Mouse (Mus musculus) lung, postnatal 0 days (tissue): ENCODE results near the gene Atp6v1g2. TPM values are rescaled to one million over a fixed set of nuclear protein-coding genes. Genes with fewer than 3 reads are reported as not detected.

Experiments used
- ATAC-seq: fragments of 200-750 bp; cut with Nextera tagmentation; 2 replicates; pipeline ENCODE4 v1.8.0; 2017; ENCODE audit warnings: moderate library complexity
- DNase-seq: peaks from one replicate; pipeline ENCODE4 v3.0.0-alpha.2; 2016; ENCODE audit warnings: low spot score
- H3K27ac ChIP-seq: fragments of 300-500 bp; sonication (generic); 2 replicates; pipeline ENCODE4 v1.5.1; 2014; ENCODE audit warnings: antibody characterized with exemption, mild to moderate bottlenecking, low read length, mixed read lengths
- H3K27me3 ChIP-seq: fragments of 300-500 bp; sonication (generic); replicated peaks from 2 replicates; pipeline ENCODE4 v1.6.1; 2014; ENCODE audit warnings: low read length, mixed read lengths; ENCODE audit not compliant: insufficient read depth
- H3K36me3 ChIP-seq: fragments of 300-500 bp; sonication (generic); 2 replicates; pipeline ENCODE4 v1.6.1; 2014; ENCODE audit warnings: low read length, mixed read lengths; ENCODE audit not compliant: insufficient read depth
- H3K4me1 ChIP-seq: fragments of 300-500 bp; sonication (generic); 2 replicates; pipeline ENCODE4 v1.6.1; 2014; ENCODE audit warnings: antibody characterized with exemption, low read depth, low read length, mixed read lengths; ENCODE audit not compliant: insufficient read depth
- H3K4me2 ChIP-seq: fragments of 300-500 bp; sonication (generic); replicated peaks from 2 replicates; pipeline ENCODE4 v1.6.1; 2014; ENCODE audit warnings: low read depth, mild to moderate bottlenecking, low read length, moderate library complexity, mixed read lengths
- H3K4me3 ChIP-seq: fragments of 300-500 bp; sonication (generic); 2 replicates; pipeline ENCODE4 v1.5.1; 2014; ENCODE audit warnings: low read depth, low read length
- H3K9ac ChIP-seq: fragments of 300-500 bp; sonication (generic); replicated peaks from 2 replicates; pipeline ENCODE4 v1.6.1; 2014; ENCODE audit warnings: low read depth, mild to moderate bottlenecking
- H3K9me3 ChIP-seq: fragments of 300-500 bp; sonication (generic); 2 replicates; pipeline ENCODE4 v1.6.1; 2016; ENCODE audit warnings: low read length, mixed read lengths
- CTCF ChIP-seq: IDR thresholded peaks from 2 replicates; pipeline ENCODE4 v1.5.1; 2016; ENCODE audit warnings: antibody characterized with exemption, mild to moderate bottlenecking
- EP300 ChIP-seq: IDR thresholded peaks from 2 replicates; pipeline ENCODE4 v1.6.1; 2016; ENCODE audit warnings: antibody characterized with exemption, mild to moderate bottlenecking, control low read depth
- WGBS: fragments of 180-500 bp; shearing (Covaris S2); extraction: QIAGEN DNeasy Blood & Tissue Kit; methylation state at CpG from one replicate; pipeline ENCODE4 v1.1.7; 2014; 5-methylcytosine and 5-hydroxymethylcytosine counted together
- polyA plus RNA-seq: library from polyadenylated mRNA; unstranded; fragments of >200 nt; fragmentation: Nextera tagmentation; extraction: Ambion mirVana; gene quantifications from 2 replicates; pipeline ENCODE4 v1.2.1, GENCODE M21; 2015

Gene Atp6v1g2
- polyA plus RNA-seq, 1 experiment from 2014 or later = 4.7 TPM

GRCm38 (mm10) chr17:35245731-35246623, 12.5 kb downstream of the Atp6v1g2 start:
- ATAC-seq = no peak
- no peaks in the 10 kb centered on the region for H3K27me3 ChIP-seq
- peaks cover 47% of the 10 kb centered on the region for H3K36me3 ChIP-seq
- peak overlapping the region; percentile 47; the same call in 1 of the 2 replicates for H3K27ac ChIP-seq
- WGBS = 67% methylated on average over 15 of the region's 15 CpGs
- no peaks in the 10 kb centered on the region for H3K9me3 ChIP-seq
- peaks cover 15% of the 10 kb centered on the region for H3K4me1 ChIP-seq
- peak; percentile 67 for DNase-seq
- no peak for TF ChIP-seq EP300
- TF ChIP-seq CTCF = peak; percentile 65
- no peak overlapping the region for H3K4me3 ChIP-seq
- no peak overlapping the region for H3K4me2 ChIP-seq
- H3K9ac ChIP-seq = no peak overlapping the region

DNA sequence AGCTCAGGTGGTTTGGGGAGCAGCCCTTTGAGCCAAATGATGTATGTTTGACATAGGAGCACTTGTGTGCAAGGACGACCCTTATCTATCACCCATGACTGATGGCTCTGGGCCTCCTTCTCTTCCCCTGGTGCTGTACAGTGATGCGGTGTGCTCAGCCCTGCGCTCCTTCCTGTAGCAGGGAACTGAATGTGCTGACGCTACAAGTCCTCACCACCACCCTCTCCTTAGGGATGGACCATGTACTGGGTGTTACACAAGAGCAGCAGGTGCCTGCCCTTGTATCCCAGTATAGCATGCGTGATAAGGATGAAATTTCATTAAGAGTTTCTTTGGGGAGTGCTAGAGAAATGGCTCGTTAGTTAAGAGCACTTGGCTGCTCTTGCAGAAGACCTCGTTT, 13.7 kb downstream of the Atp6v1g2 start:
- TF ChIP-seq CTCF (no peak), EP300 (no peak)
- no peak overlapping the region for H3K9ac ChIP-seq
- ATAC-seq (0 out of 2 replicates have a peak, but pooled peaks have one; percentile 18), DNase-seq (peak; percentile 44)
- H3K9me3 ChIP-seq = no peaks in the 10 kb centered on the region
- H3K27me3 ChIP-seq = no peaks in the 10 kb centered on the region
- H3K27ac ChIP-seq = no peak overlapping the region
- H3K4me3 ChIP-seq = no peak overlapping the region
- H3K4me1 ChIP-seq = peaks cover 14% of the 10 kb centered on the region
- H3K36me3 ChIP-seq = peaks cover 47% of the 10 kb centered on the region
- no peak overlapping the region for H3K4me2 ChIP-seq
- WGBS = 54% methylated on average over 6 of the region's 7 CpGs

- no peaks in the 10 kb centered on the region for H3K27me3 ChIP-seq
- WGBS = 76% methylated on average over 14 of the region's 14 CpGs
- 0 out of 2 replicates have a peak overlapping the region, but pooled peaks have one; percentile 10 for H3K27ac ChIP-seq
- peaks cover 52% of the 10 kb centered on the region for H3K36me3 ChIP-seq
- H3K9me3 ChIP-seq = no peaks in the 10 kb centered on the region
- no peak for DNase-seq
- no peak overlapping the region for H3K9ac ChIP-seq
- peaks cover 8% of the 10 kb centered on the region for H3K4me1 ChIP-seq
- no peak overlapping the region for H3K4me2 ChIP-seq
- ATAC-seq = no peak
- no peak overlapping the region for H3K4me3 ChIP-seq
- TF ChIP-seq EP300 (no peak), CTCF (no peak)
Observed at GRCm38 (mm10) chr17:35248986-35249385, 15.5 kb downstream of the Atp6v1g2 start.

- Histone ChIP-seq H3K9ac (no peak overlapping the region), H3K4me3 (no peak overlapping the region), H3K36me3 (peaks cover 48% of the 10 kb centered on the region), H3K9me3 (no peaks in the 10 kb centered on the region), H3K4me1 (peaks cover 6% of the 10 kb centered on the region; the same call in 1 of the 2 replicates), H3K27ac (no peak overlapping the region), H3K27me3 (no peaks in the 10 kb centered on the region), H3K4me2 (no peak overlapping the region)
- 83% methylated on average over 19 of the region's 19 CpGs for WGBS
- TF ChIP-seq EP300 (no peak), CTCF (no peak)
- DNase-seq (no peak), ATAC-seq (no peak)
Observed at GRCm38 (mm10) chr17:35249451-35250197, 16.2 kb downstream of the Atp6v1g2 start.

- H3K27ac ChIP-seq = peak overlapping the region; percentile 51; the same call in 1 of the 2 replicates
- 80% methylated on average over 3 of the region's 3 CpGs for WGBS
- TF ChIP-seq EP300 (no peak), CTCF (no peak)
- no peak for DNase-seq
- no peak for ATAC-seq
- H3K27me3 ChIP-seq = no peaks in the 10 kb centered on the region
- H3K4me2 ChIP-seq = no peak overlapping the region
- no peak overlapping the region for H3K4me3 ChIP-seq
- no peaks in the 10 kb centered on the region for H3K4me1 ChIP-seq
- no peak overlapping the region for H3K9ac ChIP-seq
- no peaks in the 10 kb centered on the region for H3K9me3 ChIP-seq
- H3K36me3 ChIP-seq = peaks cover 41% of the 10 kb centered on the region
Observed at GRCm38 (mm10) chr17:35250348-35251120, 17.1 kb downstream of the Atp6v1g2 start.
